Mouse (Mus musculus) liver, postnatal 0 days (tissue): ENCODE measurements around the gene Pde7b.

Source experiments
- CTCF ChIP-seq: sonication (generic); IDR thresholded peaks from 2 replicates; pipeline ENCODE4 v1.5.1; 2016; ENCODE audit warnings: antibody characterized with exemption, low read depth
- EP300 ChIP-seq: IDR thresholded peaks from 2 replicates; pipeline ENCODE4 v1.6.1; 2016; ENCODE audit warnings: antibody characterized with exemption, low read depth, mild to moderate bottlenecking

GRCm38 (mm10) chr10:20625702-20626375 is 99.0 kb downstream of the Pde7b start:
- TF ChIP-seq CTCF (no peak), EP300 (no peak)
